Mouse (Mus musculus): ENCODE measurements around the gene Kcna5.

DNA sequence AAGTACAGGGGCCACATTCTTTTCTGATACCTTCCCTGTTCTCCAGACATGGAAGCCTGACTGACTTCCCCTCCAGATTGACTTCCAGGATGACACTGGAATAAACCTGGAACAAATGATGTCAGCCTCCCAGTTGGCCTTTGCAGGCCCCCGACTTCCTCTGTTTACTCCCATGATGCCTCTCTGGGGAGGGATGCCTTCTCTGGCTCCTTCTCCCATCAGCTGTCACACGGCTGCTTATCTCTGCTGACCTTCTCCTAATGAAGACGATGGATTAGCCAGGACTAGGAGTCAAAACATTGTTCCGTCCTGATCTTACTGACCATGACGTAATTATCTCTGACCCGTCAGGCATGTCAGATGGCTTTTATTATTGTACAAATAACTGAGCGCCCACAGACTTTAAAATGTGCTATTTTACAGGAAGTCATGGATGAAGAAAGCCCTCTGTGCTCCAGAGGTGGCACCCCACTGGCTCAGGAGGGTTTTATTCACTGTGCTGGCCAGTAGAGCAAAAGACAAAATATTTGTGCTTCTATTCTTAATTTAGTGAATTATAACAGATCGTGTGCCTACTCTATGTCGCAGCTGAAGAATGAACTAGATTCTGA is 32.4 kb downstream of the Kcna5 start:
- no peak for TF ChIP-seq CTCF (IDR thresholded peaks at IDR 0.05; ENCODE audit: control insufficient read depth, insufficient read depth, low read length)
- no peak for TF ChIP-seq POLR2A (IDR thresholded peaks at IDR 0.05; ENCODE audit: borderline replicate concordance, control insufficient read depth, low read depth, low read length)
